9 mouse cellular contexts compared by ENCODE assay signal in genomic region chr13:46310790-46311189, GRCm38 (mm10). TPM values are rescaled to one million over a fixed set of nuclear protein-coding genes. Genes with fewer than 3 reads are reported as not detected.
DNase-seq lines count a peak whose midpoint lies in the region; ATAC-seq lines count a peak whose summit lies in the region.
"Had no signal": no experiment of that assay in that cellular context is flagged by ENCODE, and none has a peak within 500 bp of the region (broad histone marks: within the 10 kb centered on the region; RNA-seq: fewer than 3 reads in every experiment).

No protein-coding gene starts in this region.

- peak; percentile 37 for DNase-seq in midbrain, embryonic 10.5 days (ENCODE audit: low spot score)
- peak; percentile 58 for DNase-seq in adipocyte (ENCODE audit: low spot score)
- DNase-seq in embryo, embryonic 9.5 days (ENCODE audit: extremely low spot score), result peak; percentile 56
- peak; percentile 54 to 63 for DNase-seq in kidney, adult 8-10 months
- peak; percentile 40 for DNase-seq in limb, embryonic 10.5 days (ENCODE audit: low spot score)
- DNase-seq in retina, postnatal 1 day, result peak; percentile 68

- H3K4me3 ChIP-seq in midbrain, embryonic 10.5 days, result no peak overlapping the region
- no peak overlapping the region for H3K4me3 ChIP-seq in midbrain, embryonic 16.5 days (ENCODE audit: low read depth, low read length)
- H3K4me3 ChIP-seq in limb, embryonic 10.5 days, result no peak overlapping the region

- 62% methylated on average over 10 of the region's 10 CpGs for WGBS in midbrain, embryonic 10.5 days
- 55% methylated on average over 10 of the region's 10 CpGs for WGBS in midbrain, embryonic 16.5 days
- 66% methylated on average over 10 of the region's 10 CpGs for WGBS in limb, embryonic 10.5 days

- no peak overlapping the region for H3K4me2 ChIP-seq in midbrain, embryonic 16.5 days (ENCODE audit: low read length)

- H3K36me3 ChIP-seq in midbrain, embryonic 10.5 days, result no peaks in the 10 kb centered on the region
- H3K36me3 ChIP-seq in midbrain, embryonic 16.5 days (ENCODE audit: control insufficient read depth, insufficient read depth, low read length), result no peaks in the 10 kb centered on the region
- no peaks in the 10 kb centered on the region for H3K36me3 ChIP-seq in limb, embryonic 10.5 days

- no peaks in the 10 kb centered on the region for H3K4me1 ChIP-seq in midbrain, embryonic 10.5 days
- no peaks in the 10 kb centered on the region for H3K4me1 ChIP-seq in midbrain, embryonic 16.5 days (ENCODE audit: control insufficient read depth, insufficient read depth, low read length)
- no peaks in the 10 kb centered on the region for H3K4me1 ChIP-seq in limb, embryonic 10.5 days

- H3K9ac ChIP-seq in midbrain, embryonic 16.5 days (ENCODE audit: low read depth, low read length), result no peak overlapping the region

- no peaks in the 10 kb centered on the region for H3K27me3 ChIP-seq in midbrain, embryonic 10.5 days (ENCODE audit: low read depth, poor library complexity, severe bottlenecking)
- no peaks in the 10 kb centered on the region for H3K27me3 ChIP-seq in midbrain, embryonic 16.5 days (ENCODE audit: control insufficient read depth, insufficient read depth, low read depth, low read length)
- no peaks in the 10 kb centered on the region for H3K27me3 ChIP-seq in limb, embryonic 10.5 days (ENCODE audit: low read depth, poor library complexity, severe bottlenecking)

- H3K27ac ChIP-seq in midbrain, embryonic 10.5 days (replicated peaks), result no peak overlapping the region
- H3K27ac ChIP-seq in midbrain, embryonic 16.5 days (ENCODE audit: low read length), result no peak overlapping the region
- H3K27ac ChIP-seq in limb, embryonic 10.5 days, result no peak overlapping the region

- H3K9me3 ChIP-seq in midbrain, embryonic 10.5 days (replicated peaks), result peaks cover under 1% of the 10 kb centered on the region; the same call in 1 of the 2 replicates
- no peaks in the 10 kb centered on the region; the same call in 1 of the 2 replicates for H3K9me3 ChIP-seq in midbrain, embryonic 16.5 days (replicated peaks; ENCODE audit: control insufficient read depth, low read length, poor library complexity, severe bottlenecking)
- H3K9me3 ChIP-seq in limb, embryonic 10.5 days (replicated peaks), result no peaks in the 10 kb centered on the region

- no peak for ATAC-seq in midbrain, embryonic 16.5 days
- no peak for ATAC-seq in monocyte, adult 5-6 weeks (replicated peaks; ENCODE audit: insufficient number of reproducible peaks, low FRiP score, low TSS enrichment, poor library complexity, severe bottlenecking)

RNA-seq across cellular contexts. Expression of gene Stmnd1, which starts 37.3 kb away (rescaled TPM):
- polyA plus RNA-seq in midbrain, embryonic 10.5 days (2016; fragmentation: Nextera tagmentation; extraction: Ambion mirVana), result not detected in 2 replicates
- polyA plus RNA-seq in midbrain, embryonic 16.5 days (2015; fragmentation: Nextera tagmentation; extraction: Ambion mirVana), result not detected in 2 replicates
- polyA plus RNA-seq in limb, embryonic 10.5 days (2016; fragmentation: Nextera tagmentation; extraction: Ambion mirVana), result not detected in 2 replicates
- not detected in 3 replicates for total RNA-seq in monocyte, adult 5-6 weeks (2017)
- total RNA-seq: neutrophil, adult 5-6 weeks had no signal
